Mouse (Mus musculus) cerebellum, postnatal 36 days (tissue): Measurements from ENCODE around the gene Mrpl45.
"Not testable (repeated sequence)": the region's sequence is repeated elsewhere in the genome, so short reads cannot be mapped to it uniquely, and the experiment has no call there.

ENCODE experiments used
- DNase-seq, 2 experiments: peaks; one replicate each; pipeline ENCODE4 v3.0.0; 2021 to 2022; ENCODE audit warnings: mixed read lengths in 2 of 2

Gene Mrpl45

DNA sequence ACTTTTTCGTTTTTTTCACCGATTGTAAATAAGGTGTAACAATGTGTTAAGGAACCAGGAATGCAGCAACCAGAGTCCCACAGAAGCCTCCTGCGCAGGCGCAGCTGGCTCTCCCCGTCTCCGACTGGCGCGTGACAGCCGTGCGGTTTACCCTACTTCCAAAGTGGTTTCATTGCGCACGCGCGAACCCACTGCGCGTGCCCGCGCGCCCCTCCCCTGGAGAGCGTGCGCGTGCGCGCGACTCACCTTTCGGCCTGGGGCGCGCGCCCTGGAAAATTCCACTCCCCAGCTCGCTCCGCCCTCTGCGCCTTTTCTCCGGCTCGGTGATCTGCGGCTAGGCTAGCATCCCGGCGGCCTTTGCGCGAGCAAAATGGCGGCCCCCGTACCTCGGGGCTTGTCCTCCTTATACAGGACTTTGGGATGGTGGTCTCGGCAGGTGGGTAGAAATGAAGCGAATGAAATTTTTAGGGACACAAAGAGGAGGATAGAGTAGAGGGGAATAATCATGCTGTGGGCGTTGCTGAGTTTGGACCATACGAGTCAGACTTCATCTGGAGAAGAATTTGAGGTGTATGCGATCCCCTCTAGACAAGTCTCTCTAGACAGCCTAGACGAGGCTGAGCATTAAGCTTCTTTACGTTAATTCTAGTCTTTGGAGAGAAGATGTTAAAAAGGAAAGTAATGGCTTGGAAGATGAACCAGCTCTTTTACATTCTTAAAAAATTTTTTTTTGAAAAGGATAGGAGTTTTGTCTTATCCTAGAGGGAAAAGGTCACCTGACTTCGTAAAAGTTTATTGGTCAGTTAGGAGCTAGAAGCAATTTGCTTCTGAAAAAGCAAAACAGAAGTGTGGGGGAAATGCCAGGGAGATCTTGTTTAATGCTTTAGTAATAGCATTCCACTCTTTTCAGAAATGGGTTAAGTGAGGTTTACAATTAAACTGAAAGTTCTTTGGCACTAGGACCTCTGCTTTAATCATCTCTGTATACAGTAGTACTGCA, at the start of gene Mrpl45:
Mrpl45 (plus strand) TSS at position 213 of the 1,000 bp plus-strand sequence.
- DNase-seq: peak; percentile 99

DNA sequence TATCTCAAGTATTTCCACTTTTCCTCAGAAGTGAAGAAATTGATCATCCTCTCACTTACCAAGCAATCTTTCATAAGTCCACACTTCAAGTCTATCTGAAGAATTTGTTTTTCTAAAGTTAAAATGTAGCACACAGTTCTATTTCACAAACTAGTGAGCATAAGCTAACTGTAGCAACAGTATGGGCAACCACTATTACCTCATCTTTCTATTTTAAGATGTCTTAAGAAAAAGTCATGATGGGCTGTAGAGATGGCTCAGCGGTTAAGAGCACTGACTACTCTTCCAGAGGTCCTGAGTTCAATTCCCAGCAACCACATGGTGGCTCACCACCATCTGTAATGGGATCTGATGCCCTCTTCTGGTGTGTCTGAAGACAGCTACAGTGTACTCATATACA, 49.0 kb upstream of the Mrpl45 start:
- DNase-seq: not testable (repeated sequence)

DNA sequence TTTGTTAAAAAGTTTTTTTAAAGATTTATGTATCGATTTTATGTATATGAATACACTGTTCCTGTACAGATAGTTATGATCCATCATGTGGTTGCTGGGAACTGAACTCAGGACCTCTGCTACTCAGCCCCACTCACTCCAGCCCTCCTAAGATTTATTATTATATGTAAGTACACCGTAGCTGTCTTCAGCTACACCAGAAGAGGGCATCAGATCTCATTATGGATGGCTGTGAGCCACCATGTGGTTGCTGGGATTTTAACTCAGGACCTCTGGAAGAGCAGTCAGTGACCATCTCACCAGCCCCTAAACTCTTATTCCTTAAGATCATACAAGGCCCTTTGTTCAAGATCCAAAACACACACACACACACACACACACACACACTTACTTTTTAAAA, 45.5 kb upstream of the Mrpl45 start:
- DNase-seq: not testable (repeated sequence)

DNA sequence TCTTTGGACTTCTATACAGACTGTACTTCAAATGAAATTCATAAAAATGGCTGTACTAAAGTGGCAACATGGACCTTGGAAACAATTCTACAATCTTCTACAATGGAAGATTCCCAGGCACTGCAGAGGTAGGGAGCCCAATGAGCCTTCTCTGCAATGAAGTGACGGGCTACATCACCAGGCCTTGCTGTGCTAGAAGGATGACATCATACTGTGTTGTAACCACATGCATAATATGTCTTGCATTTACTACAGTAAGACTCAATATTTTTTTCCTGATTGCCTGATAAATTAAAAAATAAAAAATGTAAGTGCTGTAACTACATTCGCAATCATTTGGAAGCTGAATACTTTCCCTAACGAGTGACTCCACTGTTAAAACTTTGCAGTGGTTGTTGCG, 42.7 kb upstream of the Mrpl45 start:
- no peak for DNase-seq

DNA sequence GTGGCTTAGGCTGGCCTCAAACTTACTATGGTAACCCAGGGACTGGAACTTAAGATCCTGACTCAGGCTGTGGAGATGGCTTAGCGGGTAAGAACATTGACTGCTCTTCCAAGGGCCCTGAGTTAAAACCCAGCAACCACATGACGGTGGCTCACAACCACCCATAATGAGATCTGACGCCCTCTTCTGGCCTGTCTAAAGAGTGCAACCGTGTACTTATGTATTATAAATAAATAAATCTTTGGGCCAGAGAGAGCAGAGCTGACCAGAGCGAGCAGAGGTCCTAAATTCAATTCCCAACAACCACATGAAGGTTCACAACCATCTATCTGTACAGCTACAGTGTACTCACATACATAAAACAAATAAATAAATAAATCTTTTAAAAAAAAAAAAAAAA, 41.9 kb upstream of the Mrpl45 start:
- no peak for DNase-seq

DNA sequence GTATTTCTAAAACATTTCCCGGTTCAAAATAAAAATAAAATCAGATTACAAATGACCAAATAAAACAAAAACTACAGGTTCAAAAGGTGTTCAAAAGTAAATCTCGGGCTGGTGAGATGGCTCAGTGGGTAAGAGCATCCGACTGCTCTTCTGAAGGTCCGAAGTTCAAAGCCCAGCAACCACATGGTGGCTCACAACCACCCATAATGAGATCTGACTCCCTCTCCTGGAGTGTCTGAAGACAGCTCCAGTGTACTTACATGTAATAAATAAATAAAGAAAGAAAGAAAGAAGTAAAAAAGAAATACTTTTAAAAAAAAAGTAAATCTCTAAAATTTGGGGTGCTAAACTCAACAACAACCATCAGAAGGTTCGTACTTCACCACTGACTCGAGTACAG, 40.6 kb upstream of the Mrpl45 start:
- not testable (repeated sequence) for DNase-seq

DNA sequence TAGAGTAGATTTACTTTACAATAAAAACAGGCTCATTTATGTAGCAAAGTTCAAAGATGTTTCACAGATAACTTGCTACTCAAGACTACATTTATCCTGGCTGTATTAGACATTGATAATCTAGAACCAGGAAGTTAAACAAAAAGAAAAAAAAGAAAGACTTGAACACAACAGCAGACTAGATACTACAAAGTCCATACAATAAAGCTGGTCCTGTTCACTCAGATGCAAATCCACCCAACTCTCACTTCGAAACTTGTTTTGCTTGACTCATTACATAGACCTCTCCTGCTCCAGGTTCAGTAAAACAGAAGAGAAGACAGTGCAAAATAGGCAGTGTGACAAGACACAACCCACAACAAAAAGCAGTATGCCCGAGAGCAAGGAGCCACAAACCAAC, 40.2 kb upstream of the Mrpl45 start:
- no peak for DNase-seq

DNA sequence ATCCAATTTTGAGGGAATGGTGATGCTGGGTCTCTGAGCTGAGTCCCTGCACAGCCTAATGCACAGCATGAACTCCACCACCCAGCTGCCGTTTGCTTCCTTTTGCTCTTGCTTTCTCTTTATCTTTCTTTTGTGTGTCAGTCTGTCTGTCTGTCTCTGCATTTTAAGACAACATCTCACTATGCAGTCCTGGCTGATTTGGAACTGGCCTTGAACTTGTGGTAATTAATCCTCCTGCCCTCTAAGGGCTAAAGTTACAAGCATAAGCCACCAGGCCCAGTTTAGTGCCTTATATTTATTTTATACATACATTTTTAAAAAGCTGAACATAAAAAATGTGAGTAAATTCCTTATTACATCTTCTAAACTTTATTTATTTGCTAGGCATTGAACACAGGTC, 39.5 kb upstream of the Mrpl45 start:
- no peak for DNase-seq

DNA sequence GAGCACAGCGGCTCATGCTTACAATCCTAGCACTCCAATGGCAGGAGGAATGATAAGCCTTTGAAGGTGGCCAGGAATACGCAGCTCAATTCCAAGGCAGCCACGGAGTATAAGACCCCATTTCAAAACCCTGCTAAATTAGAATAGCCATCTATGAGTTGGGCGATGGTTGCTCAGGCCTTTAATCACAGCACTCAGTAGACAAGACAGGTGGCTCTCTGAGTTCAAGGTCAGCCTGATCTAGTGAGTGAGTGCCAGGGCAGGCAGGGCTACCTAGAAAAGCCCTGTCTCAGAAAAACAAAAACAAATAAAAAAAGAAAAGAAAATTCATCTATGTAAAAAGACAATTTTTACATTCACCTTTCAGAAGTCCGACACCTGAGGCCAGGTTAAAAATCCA, 38.4 kb upstream of the Mrpl45 start:
- no peak for DNase-seq

DNA sequence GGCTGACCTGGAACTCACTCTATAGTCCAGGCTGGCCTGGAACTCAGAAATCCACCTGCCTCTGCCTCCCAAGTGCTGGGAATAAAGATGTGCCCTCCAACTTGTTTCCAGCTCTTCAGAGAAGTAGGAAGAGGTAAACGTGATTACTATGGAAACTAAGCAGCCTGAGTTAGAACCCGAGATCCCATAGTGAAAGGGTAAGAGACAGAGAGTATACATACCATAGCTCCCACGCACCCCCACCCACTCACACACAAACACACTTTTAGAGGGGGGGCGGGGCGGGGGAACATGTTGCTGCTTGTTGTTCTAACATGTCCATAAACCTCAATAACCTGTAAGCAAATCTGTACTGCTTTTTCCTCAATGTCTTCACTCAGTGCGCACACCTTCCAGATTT, 37.1 kb upstream of the Mrpl45 start:
- no peak for DNase-seq

DNA sequence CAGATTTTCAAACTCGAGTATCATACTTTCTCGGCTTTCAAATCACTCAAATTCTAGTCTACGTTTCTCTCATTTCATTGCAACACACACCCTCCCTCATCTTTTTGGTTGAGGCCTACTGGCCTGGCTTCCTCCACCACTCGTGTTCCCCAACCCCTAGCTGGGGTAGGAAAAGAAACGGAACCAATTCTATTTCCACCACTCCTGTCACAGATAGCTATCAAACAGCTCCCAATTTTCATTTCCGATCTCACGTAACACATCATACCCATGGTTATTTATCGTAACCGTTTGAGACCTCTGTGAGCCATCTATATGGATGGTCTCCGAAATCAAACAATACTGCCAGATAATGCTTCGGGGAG, 36.5 kb upstream of the Mrpl45 start:
- no peak for DNase-seq

DNA sequence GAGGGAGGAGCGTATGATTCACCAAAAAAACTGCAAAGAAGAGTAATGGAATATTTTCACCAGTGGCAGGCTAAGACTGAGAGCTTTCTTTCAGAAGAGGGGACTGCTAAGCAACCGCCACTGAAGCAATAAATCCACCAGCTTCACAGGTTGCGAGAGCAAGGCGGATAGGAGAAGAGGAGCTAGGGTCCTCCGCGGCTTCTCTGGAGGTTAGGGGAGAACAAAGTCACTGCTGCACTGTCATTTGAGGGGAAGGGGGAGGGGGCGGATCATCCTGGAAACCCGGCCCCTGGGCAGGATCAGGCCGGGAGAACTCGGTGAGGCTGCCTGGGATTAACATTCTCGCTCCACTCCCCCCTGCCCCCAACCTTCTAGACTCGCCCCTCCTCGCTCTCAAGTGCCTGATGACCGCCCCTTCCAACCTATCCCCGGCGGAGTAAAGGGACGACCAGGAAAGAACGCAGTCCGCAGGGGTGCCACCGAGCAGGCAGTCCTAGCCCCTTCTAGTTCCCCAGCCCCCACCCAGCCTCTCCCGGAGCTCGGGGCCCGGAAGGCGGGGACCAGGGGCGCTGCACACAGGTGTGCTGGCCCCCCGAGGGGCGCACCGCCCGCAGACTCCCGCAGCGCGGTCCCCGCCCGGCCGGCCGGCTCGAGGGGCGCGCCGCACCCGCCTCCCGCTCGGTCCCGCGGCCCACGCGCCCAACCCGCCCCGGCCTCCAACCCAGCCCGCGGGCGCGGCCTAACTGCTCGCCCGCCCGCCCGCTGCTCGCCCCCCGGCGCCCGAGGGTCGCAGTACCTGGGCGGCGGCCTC, 35.9 kb upstream of the Mrpl45 start:
- DNase-seq: peak; percentile 37 to 39

DNA sequence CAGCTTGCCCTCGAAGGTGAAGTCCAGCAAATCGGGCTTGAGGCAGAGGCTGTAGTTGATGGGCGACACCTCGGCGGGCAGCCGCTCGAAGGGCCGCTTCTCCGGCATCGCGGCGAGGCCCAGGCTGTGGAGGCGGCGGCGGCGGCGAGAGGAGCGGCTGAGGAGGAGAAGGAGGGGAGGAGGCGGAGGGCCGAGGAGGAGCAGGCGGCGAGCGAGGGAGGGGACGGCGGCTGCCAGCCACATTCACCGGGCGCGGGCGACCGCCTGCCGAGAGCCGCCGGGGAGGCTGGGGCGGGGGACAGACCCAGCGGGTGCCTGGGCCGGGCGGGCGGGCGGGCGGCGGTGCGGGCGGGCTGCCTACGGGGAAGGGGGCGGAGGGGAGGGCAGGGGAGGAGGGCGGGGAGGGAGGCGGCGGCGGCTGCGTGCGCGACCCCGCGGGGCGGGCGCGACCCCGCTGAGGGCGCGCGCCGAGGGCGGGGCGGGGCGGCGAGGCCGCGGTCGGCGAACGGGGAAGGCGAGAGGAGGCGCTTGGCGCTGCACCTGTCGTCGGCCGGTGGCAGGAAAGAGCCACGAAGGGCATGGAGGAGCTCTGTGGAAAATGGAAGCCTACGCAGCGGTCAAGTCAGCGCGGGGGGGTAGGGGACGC, 35.2 kb upstream of the Mrpl45 start, which contains the start of gene Npepps:
Npepps (minus strand) TSS at position 423 of the 646 bp plus-strand sequence.
- DNase-seq: peak; percentile 76 to 86

DNA sequence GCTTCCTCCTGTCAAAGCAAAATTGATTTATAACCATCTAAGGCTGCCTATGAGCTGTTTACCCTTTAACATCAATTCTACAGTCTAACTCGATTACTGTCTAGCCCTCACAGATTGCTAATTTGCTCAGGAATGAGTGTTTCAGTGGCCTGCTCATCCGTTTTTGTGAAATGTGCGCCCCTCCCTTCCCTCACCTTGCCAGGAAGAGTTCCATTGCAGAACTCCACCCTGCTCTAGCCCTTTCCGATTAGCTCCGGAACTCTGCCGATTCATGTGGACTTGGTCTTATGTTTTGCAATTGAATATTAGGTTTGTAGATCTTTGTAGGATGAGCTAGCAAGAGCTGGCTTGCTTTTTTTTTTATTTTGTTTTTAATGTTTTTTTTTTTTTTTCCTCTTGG, 33.3 kb upstream of the Mrpl45 start:
- no peak for DNase-seq

DNA sequence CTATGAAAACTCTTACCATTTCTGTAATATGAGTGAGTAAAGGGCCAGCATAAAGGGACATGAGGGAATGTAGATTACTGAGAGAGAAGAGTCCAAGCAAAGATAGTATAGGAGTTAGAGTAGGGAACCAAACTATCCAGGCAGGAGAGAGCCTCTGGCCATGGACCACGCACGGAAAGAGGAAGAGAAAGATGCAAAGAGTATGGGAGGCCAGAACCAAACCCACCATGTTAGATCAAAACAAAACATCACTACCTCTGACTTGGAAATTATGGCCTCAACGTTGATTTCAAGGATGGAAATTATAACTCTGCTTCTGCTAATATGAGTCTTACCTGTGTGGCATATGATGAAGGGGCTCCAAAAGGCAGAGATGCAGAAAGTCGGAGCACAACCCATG, 30.7 kb upstream of the Mrpl45 start:
- no peak for DNase-seq

DNA sequence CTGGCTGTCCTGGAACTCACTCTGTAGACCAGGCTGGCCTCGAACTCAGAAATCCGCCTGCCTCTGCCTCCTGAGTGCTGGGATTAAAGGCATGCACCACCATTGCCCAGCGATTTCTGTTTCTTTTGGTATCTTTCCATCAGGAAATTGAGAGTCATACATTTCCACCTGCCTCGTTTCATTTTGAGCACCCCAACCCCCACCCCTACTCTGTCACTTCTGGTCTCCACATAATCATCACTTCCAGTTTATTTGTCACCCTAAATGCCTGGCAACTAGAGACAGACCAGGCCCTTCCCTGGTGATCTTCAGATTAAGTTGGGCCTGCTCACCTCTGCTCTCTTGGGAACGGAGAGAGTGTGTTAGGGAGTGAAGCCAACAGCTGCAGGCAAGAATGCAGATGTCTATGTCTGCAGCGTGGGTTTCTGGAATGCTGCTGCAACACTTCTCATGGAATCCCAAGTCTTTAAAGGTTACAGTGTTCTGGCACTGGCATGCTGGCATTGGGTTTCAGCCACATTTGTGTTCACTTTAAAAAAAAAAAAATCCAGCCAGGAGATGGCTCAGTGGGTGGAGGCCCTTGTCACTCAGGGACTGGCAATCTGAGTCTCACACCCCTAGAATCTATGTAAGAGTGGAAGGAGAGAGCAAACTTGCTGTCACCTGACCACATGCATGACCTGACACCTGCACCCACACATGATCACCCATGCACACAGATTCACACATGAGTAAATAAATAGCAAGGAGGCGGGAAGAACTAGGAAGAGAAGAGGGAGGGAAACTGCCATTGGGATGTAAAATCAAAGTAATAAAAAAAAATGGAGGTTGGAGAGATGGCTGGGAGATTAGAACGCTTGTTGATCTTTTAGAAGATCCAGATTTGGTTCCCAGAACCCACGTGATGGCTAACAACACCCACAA, 29.4 kb upstream of the Mrpl45 start:
- no peak for DNase-seq

DNA sequence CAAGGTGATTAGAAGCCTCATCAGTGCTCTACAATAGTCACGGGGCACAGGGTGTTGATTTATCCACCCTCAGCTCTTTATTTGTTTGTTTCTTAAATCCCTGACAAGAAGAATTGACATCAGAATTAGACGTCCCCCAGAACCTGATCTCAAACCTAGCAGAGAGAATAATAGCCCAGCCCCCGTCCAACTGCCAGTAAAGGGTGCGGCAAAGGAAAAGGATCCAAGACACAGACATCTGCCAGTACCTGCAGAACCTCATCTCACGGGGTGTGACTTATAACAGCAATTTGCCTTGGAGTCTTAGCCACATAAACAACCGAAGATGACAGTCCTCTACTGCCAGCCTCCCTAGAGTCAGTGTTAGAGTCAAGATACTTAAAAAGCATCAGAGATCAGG, 28.5 kb upstream of the Mrpl45 start:
- DNase-seq: no peak

DNA sequence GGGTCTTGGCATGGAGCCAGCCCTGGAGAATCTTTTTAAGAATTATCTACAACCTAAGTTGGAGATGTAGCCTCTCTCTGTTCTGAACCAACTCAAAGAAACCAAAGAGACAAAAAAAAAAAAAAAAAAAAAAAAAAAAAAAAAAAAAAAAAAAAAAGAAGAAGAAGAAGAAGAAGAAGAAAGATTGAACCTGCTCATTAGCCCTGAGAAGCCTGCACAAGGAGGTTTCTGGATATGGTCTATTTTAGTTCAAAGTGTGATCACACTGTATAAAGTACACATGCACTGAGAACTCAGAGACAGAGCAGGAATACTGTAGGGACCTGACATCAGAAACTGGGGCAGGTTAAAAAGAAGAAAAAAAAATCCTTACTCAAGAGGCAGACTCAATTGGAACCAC, 27.9 kb upstream of the Mrpl45 start:
- no peak for DNase-seq

DNA sequence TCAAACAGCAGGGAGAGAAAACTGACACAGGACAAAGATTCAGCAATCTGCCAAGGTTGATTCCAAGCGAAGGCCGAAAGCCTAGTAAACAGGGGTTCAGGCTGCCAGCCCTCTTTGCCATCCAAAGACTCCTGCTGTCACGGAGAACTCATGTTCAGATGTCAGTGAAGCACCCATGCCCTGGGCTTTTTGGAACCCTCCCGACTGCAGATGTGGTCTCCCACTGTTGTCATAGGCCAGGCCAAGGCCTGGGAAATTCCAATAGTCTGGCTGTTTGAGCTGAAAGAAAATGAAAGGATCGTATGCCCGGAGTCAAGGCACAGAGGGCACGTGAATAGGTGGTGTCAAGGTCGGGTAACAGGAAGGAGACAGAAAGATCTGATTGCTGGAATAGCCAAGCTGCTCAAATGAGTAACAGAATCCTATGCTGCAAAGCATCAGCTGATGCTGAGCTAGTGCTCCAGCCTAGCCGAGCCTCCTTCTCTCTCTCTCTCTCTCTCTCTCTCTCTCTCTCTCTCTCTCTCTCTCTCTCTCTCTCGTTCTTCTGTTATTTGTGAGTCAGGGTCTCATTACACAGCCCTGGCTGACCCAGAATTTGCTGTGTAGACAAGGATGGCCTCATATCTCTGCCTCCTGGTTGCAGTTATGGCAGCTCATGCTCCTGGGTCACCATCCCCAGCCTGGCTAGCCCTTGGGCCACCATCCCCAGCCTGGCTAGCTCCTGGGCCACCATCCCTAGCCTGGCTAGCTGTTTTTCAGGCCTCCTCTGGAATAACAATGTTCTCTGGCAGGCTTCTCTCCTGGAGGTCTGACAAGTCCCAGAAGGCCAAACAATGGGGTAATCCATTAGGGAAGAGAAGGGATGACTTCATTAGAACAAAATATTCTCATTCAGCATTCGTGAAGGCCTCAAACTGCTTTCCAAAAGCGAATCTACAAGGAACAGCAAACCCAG, 26.0 kb upstream of the Mrpl45 start:
- no peak for DNase-seq

DNA sequence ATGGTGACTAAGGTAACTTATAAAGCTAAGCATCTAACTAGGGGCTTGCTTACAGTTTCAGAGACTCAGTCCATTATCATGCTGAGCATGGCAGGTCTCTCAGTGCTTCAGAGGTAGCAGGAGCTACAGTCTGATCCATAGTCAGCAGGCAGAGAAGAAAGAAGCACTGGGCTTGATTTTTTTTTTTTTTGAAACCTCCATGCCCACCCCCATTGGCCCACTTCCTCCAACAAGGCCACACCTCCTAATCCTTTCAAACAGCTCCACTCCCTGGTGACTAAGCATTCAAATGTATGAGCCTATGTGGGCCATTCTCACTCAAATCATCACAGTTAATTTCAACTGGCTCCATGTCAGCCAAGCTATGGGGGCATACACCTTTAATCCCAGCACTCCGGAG, 22.8 kb upstream of the Mrpl45 start:
- DNase-seq: no peak

DNA sequence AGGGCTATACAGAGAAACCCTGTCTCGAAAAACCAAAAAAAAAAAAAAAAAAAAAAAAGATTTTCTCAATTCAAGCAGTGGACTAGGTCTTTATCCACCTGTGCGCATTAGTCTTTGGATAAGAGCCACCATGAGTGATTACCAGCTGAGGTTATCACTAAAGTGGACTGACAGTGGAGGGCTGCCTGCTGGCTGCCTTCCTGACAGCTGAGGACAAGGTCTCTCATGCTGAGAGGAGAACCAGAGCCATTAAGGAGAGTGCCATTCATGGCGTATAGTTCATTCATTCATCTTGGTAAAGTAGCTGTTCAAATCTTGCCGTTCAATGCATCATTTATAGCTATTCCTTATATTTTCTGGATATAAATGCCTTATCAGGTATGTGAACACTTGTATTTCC, 19.0 kb upstream of the Mrpl45 start:
- DNase-seq: no peak
